Mouse (Mus musculus) embryonic stem cell, embryonic (primary cell): ENCODE results near the gene Ces2e.
"Not testable (repeated sequence)": the region's sequence is repeated elsewhere in the genome, so short reads cannot be mapped to it uniquely, and the experiment has no call there.

ENCODE experiments used
- CTCF ChIA-PET, 4 experiments: fragments of 300-600 bp in 2 of 4; fragments of 350-600 bp in 2 of 4; sonication (Branson Sonifier 250); formaldehyde crosslinking; loops; one replicate each; lab custom pipeline; 2022; ENCODE audit warnings: inconsistent platforms in 2 of 4; lab: Charles Lee
- POLR2A ChIA-PET, 4 experiments: fragments of 300-600 bp in 2 of 4; fragments of 350-600 bp in 2 of 4; sonication (Branson Sonifier 250); formaldehyde crosslinking; loops; one replicate each; lab custom pipeline; 2022; ENCODE audit warnings: antibody characterized with exemption in 4 of 4, inconsistent platforms in 1 of 4; lab: Charles Lee

Ces2e gene

DNA sequence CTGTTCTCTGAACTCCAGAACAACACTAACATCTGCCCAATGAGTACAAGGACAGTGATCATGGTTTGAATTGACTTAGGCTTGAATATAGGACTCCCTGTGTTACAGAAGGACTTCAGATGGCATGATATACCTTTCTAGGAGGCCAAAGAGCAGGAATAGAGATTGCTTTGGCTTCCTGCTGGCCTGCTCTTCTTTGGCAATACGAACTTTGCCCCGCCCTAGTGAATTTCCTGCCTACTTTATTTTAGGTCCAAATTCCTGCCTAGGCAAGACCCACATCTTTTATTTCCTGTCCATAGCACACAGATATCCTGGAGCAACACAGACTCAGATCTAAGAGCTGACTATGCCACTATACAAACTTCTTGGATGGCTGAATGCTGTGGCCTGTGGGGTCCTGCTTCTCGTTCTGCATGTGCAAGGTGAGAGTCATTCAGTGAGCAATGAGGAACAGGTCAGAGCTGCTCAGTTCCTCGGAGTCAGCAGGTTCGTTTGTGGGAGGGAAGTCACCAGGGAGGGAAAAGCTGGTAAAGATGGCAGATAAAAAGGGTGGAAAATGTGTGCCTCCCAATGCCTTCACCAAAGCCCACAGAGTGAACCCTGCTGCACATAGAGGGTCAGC is at the start of gene Ces2e:
Ces2e (plus strand) TSS at position 289 of the 625 bp plus-strand sequence.
- CTCF ChIA-PET = no interaction called here
- POLR2A ChIA-PET = no interaction called here

DNA sequence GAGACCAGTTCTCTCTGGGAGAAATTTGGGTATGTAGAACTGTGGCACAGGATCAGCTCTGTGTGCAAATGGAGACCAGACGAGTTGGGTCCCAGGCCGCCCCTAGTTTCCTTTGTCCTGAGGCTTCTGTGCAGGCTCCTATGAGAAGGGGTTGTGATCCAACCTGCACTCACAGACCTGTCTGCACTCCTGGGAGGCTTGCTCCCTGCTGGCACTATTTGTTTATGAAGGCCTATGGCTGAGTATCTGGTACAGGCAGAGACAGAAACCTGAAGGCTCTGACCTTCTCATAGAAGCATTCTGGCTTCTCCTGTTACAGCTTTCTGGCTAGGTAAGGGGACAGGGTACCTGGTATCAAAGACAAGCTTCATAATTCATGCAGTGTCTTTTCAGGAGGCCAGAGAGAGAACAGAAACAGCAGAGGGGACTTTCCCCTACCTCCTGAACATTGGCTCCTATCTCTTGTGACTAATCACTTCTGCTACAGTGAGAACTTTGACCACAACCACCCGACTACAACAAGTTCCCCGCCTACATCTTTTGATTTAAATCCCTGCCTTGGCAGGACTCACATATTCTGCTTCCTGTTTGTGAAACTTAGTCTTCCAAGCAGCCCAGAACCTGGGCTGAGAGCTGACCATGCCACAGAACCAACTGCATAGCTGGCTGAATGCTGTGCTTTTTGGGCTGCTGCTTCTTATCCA is 39.7 kb upstream of the Ces2e start:
- POLR2A ChIA-PET, CTCF ChIA-PET: not testable (repeated sequence)

DNA sequence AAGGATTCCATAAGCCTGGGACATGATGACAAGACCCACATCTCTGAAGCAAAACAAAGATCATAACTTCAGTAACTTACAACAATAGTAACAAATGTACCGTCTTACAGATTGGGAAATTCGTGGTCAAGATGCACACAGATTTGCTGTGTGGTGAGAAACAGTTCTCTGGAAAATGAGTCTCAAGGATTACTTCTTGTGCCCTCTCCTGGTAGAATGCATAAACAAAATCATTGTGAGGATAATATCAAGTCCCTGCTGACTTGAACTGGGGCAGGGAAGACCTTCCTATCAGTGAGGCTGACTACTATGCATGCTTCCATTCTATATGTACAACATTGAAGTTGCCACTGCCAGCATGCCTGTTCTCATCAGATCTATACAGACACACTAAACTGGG is 24.3 kb upstream of the Ces2e start:
- ChIA-PET CTCF (no interaction called here), POLR2A (no interaction called here)

DNA sequence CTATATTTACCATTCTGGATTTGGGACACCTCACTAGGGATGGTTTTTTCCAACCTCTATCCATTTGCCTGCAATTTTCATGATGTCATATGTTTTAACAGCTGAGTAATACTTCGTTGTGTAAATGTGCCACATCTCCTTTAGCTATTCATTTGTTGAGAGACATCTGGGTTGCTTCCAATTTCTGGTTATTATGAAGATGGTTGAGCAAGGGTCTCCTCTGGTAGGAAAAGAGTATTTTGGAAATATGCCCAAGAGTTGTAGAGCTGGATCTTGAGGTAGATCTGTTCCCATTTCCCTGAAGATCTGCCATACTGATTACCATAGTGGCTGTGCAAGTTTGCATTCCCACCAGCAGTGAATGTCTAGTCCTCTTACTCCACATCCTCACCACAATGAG is 18.9 kb upstream of the Ces2e start:
- ChIA-PET POLR2A (interaction anchor here in 1 of 4 experiments (0.6 kb wide), 1 partner anchor 532 kb away, joined by 7 read pairs; no protein-coding TSS in a partner anchor), CTCF (no interaction called here)

DNA sequence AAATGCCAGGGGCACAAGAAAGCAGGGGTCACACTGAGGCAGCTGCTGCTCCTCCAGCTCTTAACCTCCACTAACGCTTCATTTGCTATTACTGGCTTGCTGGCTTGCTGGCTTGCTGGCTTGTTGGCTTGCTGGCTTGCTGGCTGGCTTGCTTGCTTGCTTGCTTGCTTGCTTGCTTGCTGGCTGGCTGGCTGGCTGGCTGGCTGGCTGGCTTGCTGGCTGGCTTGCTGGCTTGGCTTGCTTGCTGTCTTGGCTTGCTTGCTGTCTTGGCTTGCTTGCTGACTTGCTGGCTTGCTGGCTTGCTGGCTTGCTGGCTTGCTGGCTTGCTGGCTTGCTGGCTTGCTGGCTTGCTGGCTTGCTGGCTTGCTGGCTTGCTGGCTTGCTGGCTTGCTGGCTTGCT is 17.0 kb upstream of the Ces2e start:
- POLR2A ChIA-PET = not testable (repeated sequence)
- CTCF ChIA-PET = interaction anchor here in 1 of 4 experiments (0.7 kb wide), 1 partner anchor 350 kb away, joined by 3 read pairs; no protein-coding TSS in a partner anchor

DNA sequence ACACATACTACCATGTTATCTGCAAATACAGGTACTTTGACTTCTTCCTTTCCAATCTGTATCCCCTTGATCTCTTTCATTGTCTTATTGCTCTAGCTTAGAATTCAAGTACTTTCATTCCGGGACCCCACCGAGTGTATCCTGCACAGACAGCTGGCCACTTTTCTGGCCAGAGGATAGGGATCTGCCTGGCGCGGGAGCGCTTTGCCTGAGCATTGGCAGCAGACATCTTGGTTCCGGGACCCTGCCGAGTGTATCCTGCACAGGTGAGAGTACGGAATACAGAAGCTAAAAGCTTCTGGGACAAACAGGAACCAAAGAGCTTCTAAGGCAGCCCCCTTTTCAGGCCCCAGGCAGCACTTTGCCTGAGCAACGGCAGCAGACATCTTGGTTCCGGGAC is 16.4 kb upstream of the Ces2e start:
- POLR2A ChIA-PET, CTCF ChIA-PET: not testable (repeated sequence)

DNA sequence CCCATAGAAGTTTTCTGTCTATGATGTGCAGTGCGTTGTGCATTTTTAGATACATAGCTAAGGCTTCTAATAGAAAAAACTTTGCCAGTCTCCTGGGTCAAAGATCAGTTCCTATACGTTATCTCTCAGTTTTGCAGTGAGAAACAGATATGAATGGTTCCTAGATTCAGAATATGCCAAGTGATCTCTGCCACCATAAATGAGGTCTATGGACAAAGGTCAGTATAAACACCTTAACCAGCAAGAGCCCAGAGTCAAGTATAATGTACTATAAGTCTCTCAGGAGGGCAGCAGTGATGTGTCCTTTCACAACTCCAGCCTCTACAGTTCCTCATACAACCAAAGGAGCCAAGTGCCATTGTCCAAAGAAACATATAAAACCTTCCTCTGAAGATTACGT is 1.2 kb downstream of the Ces2e start:
- CTCF ChIA-PET = no interaction called here
- POLR2A ChIA-PET = no interaction called here

DNA sequence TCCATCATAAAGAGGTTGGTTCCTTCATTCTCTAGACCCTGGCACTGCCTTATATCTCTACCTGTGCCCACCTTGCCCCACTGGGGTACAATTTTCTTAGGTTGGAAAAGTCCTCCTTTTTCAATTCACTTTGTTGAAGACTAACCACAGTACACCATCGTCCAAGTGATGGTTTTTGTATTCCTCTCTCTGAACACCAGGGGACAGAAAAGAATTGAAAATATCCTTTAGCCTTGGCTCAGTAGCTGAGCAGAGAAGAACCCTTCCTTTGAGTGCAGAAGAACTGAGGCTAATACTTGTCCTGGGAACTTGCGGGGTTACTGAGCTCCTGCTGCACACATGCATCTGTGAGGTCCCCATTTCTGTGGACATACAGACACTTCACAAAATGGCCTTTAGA is 18.6 kb downstream of the Ces2e start:
- POLR2A ChIA-PET = interaction anchor here in 1 of 4 experiments (0.9 kb wide), 1 partner anchor 128 kb away, joined by 3 read pairs; no protein-coding TSS in a partner anchor
- CTCF ChIA-PET = no interaction called here

DNA sequence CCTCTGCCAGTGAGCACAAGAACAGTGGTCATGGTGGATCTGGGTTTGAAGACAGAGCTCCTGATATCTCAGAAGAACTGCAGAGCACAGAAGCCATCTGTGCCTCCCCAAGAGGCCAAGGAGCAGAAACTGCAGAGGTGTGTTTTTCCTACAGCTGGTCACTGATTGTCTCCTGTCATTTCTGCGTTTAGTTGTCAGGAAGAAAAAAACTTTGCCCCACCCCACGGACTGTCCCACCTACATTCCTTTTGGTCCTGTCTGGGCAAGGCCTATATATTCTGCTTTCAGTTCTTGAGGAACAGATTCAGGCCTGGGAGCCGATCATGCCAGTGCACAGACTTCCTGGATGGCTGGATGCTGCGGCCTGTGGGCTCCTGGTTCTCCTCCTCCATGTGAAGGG is 21.0 kb downstream of the Ces2e start, which contains the start of gene Ces2f:
Ces2f (plus strand) TSS at position 301 of the 400 bp plus-strand sequence.
- POLR2A ChIA-PET = no interaction called here

DNA sequence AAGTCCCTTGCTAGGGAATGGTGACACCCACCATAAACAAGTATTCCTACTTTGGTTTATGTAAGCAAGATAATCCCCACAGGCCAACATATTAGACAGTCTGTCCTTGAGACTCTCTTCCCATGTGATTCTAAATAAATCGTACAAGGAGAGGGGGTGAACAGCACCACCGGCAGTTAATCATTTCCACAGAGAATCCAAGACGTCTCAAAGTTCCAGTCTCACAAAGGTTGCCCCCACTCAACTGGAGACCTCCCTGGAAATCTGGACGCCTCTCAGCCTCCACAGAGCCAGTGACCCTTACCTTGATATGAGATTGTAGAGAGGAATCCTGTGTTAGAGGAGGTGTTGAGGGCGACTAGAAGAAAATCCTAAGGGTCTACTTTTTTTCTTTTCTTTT is 23.0 kb downstream of the Ces2e start:
- CTCF ChIA-PET = no interaction called here
- POLR2A ChIA-PET = no interaction called here

More for the DNA sequence above, 21.0 kb downstream of the Ces2e start, which contains the start of gene Ces2f:
- CTCF ChIA-PET = interaction anchor here in 1 of 4 experiments (0.6 kb wide), 1 partner anchor 289 kb away, joined by 3 read pairs; no protein-coding TSS in a partner anchor

DNA sequence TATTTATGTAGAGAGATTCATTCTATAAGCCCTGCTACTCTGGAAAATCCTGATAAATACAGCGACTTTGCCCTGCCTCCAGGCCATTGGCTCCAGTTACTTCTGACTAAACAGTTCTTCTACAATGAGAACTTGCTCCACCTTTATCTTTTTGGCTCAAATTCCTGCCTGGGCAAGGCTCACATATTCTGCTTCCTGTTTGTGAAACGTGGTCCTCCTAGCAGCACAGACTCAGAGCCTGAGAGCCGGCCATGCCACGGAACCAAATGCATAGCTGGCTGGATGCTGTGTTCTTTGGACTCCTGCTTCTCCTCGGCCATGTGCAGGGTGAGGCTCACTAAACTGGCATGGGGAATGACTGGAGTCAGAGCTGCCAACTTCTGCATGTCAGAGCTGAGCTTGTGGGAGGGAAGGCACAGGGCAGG is 35.5 kb downstream of the Ces2e start, which contains the start of gene Ces2g:
Ces2g (plus strand) TSS at position 182 of the 425 bp plus-strand sequence.
- ChIA-PET CTCF (no interaction called here), POLR2A (no interaction called here)

DNA sequence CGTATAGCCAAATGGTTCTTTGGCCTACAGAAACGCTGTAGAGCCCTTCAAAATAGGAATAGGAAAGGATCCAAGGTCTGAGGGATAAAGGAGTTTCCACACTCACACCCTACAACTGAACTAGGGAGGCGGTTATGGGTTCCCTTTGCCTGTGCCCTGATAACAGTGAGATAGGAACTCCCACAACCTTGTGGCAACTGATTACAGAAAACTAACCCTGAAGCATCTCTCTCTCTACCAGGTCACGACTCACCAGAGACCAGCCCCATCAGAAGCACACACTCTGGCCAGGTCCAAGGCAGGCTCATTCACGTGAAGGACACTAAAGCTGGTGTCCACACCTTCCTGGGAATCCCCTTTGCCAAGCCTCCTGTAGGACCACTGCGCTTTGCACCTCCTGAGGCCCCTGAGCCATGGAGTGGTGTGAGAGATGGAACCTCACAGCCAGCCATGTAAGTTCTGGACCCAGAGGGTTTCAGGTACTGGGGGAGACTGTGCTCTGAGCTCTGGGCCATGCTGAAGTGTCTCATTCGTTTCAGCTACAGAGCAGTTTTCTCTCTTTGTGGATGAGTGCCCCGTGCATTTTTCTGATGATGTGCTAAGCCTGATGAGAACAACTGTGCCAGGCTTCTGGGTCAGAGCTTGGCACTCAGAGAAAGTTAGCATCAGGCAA is 36.3 kb downstream of the Ces2e start:
- ChIA-PET POLR2A (interaction anchor here in 1 of 4 experiments (0.6 kb wide), 1 partner anchor 154 kb away, joined by 4 read pairs; no protein-coding TSS in a partner anchor), CTCF (interaction anchor here in 1 of 4 experiments (0.7 kb wide), 1 partner anchor 98 kb away, joined by 3 read pairs; no protein-coding TSS in a partner anchor)

DNA sequence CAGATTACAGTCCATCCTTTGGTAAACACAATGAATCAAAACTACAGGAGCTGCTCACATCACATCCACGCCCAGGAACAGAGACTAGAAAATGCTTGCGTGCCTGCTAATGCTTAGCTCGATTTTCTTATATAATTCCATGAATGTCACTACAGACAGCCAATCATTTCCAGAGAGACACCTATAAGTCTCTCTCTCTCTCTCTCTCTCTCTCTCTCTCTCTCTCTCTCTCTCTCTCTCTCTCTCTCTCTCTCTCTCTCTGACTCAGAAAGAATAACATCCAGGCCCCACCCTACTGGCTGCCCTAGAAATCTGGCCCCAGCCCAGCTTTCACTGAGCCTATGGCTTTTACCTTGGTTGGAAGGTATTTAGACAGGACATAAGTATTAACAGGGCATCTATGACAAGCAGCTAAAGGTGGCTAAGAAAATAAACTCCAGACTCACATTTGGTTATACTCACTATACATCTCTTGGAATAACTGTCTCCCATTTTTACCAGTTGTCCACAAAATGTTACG is 37.4 kb downstream of the Ces2e start:
- POLR2A ChIA-PET = no interaction called here
- CTCF ChIA-PET = interaction anchor here in 1 of 4 experiments (0.6 kb wide), 2 partner anchors 263 to 552 kb away, joined by 4 read pairs; no protein-coding TSS in a partner anchor

DNA sequence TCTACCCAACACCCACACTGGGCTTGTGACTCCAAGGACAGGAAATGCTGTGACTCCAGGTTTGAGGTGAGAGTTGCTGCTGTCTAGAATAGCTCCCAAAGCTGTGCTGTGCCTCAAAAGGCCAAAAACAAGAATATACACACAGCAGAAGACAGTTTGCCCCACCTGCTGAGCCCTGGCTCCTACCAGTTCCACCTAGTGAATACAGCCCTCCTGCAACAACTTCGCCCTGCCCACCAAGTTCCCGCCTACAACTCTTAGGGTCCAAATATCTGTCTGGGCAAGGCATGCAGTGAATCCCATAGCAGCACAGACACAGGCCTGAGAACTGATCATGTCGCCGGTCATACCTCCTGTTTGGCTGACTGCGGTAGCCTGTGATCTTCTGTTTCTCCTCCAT is 58.1 kb downstream of the Ces2e start:
- ChIA-PET CTCF (no interaction called here), POLR2A (no interaction called here)
